Mouse (Mus musculus): ENCODE measurements around the gene Scarf1. TPM values are rescaled to one million over a fixed set of nuclear protein-coding genes. Genes with fewer than 3 reads are reported as not detected.

Scarf1 gene
- total RNA-seq, 2 experiments from 2014 or later: 1.0 to 1.1 TPM

DNA sequence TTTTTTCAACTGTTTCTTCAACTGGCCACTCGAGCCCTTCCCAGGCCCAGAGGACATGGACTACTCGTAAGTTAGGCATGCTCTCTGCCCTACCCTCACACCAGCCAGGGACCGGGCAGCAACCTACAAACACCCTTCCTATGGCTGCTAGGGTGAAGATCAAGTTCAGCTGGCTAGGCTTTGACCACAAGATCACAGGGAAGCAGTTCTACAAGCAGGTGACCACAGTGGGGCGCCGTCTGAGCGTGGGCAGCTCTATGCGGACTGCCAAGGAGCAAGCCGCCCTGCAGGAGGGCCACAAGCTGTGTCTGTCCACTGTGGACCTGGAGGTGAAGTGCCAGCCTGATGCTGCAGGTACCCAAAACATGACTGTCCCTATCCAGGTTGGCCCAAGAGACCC, 49.5 kb downstream of the Scarf1 start:
- no peak for DNase-seq (ENCODE audit: low spot score in 2 of 2)

DNA sequence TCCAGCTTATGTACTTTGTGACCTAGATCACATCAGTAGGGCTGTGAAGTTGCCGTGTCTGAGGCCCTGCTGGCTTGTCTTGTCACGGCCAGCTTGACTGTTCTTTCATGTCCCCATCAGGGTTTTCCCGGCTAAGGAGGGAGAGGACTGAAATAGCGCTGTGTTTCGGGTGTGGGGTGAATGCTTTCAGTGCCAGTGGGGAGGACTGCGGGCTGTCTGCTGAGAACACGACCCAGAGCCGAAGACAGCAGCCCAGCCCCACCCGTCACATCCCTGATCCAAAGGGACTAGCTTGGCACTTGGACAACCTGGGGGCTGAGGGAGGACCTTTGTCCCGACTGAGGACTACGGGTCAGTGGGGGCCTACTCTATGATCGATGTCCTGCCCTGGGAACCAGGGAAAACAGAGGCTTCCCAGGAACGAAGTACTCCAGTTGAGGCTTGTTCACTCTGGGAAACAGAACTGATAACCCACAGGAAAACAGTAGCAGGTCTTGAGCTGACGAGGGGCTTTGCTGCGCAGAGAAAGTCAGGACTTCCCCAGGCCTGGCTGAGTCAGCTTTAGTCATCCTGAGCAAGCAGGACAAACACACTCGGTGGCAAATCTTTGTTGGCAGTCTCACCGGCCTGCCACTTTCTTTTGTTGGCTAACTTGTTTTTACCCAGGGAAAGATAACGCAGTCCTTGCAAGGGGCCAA, 50.7 kb downstream of the Scarf1 start:
- no peak for DNase-seq (ENCODE audit: low spot score in 2 of 2)

DNA sequence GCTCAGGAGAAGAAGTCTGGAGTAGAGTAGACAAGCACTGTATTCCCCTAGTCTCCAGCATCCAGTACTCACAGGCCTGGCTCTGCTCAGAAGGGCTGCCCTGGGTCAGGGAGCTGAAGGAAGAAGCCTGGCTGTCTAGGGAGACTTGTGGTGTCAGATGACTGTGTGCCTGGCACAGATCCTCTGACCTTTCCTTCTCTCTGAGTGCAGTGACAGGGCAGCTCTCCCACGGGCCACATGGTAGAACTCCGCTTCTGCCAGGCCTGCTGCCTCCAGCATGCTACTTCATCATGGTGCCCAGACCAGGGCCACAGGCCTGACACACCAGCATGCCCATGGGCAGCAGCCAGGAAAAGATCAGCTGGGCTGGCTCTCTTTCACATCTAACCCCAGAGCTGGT, 52.5 kb downstream of the Scarf1 start:
- DNase-seq (ENCODE audit: low spot score in 2 of 2): no peak

DNA sequence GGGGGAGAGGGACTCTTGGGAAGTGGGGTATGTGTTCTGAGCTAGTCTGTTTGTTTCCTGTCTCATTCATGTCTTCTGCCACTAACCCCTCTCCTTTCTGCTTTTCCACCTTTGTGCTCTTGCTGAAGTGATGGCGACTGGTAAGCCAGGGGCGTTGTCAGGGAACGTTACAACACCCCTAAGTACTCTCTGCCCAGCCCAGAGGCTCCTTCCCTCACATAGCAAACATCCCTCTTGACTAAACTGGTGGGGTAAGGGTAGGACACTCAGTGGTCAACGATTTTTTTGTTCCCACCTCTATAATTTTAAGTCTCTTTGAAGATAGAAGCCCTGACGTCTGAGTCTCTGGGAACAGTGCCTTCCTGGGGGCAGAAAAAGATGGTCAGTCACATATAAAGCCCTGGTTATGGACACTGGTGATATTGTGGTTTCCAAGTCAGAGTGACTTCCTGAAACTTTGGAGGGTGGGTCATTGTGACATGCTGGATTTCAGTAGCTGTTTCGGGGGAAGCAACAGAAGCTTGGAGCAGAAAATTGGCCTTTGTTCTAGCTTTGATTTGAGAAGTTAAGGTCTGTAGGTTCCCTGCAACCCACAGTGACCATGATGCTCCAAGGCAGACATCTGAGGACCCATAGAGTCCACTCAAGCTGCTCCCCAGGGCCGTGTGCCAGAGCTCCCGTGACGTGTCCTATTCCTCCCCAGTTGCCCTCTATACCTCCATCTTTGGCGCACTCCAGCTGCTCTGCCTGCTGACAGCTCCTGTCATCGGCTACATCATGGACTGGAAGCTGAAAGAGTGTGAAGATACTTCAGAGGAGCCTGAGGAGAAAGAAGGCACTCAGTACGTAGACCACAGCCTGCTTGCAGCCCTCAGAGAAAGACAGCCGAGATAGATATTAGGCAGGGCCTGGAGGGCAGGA, 53.2 kb downstream of the Scarf1 start:
- DNase-seq (ENCODE audit: low spot score in 2 of 2): no peak

DNA sequence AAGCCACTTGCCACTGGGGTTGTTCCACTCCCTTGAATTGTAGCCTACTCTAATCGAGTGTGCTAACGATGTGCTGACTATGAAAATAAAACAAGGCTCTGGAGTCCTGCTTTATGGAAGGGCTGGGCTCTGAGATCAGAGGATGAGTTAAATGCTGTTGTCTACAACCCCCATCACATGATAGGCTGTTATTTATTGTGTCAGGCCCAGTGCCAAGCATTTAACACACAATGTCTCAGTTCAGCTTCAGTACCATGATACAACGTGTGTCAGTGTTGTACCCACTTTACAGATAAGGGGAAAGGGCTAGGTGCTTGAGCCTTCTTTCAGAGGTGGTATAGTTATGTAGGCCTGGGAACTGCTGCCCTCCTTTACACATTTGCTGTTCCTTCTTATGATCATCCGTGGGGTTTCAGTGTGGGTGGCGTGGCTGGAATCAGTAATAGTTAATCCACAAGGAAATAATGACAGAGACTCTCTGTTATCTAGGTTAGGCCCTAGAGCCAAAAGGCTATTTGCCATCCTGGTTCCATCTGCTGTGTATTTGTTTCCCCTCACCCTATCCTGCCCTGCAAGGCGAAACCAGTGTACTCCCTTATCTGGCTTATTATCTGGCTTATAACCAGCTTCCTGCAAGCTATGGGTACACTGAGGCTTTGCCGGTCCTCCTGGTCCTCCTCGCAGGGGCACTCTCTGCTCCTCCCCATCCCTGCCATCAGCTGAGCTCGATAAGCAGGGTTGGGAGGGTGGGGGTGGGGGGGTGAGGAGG, 54.2 kb downstream of the Scarf1 start:
- DNase-seq (ENCODE audit: low spot score in 2 of 2): peak in 1 of 2 experiments; percentile 46

DNA sequence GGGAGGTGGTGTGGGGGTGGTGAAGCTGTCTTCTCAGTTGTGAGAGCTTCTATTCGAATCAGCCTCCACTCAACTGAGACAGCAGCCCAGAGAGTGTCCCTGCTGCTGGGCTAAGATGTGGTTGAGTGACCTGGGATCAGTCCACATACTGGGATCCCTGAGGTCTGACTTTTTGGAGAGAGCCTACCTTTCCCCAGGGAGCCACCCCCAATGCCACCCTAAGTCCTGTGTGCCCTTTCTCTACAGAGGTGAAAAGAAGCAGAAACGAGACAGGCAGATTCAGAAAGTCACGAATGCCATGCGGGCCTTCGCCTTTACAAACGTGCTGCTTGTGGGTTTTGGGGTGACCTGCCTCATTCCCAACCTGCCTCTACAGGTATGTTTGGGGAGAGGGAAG, 54.8 kb downstream of the Scarf1 start:
- no peak for DNase-seq (ENCODE audit: low spot score in 2 of 2)

DNA sequence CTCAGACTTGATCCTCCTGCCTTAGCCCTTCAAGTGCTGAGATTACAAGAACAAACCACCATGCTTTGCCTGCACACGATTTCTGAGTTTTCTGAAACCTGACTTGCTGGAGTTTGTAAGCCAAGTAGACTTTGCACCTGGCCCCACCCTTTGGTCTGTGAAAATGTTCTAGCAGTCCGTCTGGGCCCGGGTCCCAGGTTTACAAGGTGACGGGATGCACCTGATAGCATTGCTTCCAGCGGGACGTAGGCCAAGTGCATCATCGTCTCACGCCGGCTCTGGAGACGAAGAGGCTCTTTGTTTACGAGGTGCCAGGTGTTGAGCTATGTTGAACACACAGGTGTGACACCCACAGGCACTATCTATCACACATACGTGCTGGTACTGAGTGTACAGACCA, 55.6 kb downstream of the Scarf1 start:
- DNase-seq (ENCODE audit: low spot score in 2 of 2): no peak

DNA sequence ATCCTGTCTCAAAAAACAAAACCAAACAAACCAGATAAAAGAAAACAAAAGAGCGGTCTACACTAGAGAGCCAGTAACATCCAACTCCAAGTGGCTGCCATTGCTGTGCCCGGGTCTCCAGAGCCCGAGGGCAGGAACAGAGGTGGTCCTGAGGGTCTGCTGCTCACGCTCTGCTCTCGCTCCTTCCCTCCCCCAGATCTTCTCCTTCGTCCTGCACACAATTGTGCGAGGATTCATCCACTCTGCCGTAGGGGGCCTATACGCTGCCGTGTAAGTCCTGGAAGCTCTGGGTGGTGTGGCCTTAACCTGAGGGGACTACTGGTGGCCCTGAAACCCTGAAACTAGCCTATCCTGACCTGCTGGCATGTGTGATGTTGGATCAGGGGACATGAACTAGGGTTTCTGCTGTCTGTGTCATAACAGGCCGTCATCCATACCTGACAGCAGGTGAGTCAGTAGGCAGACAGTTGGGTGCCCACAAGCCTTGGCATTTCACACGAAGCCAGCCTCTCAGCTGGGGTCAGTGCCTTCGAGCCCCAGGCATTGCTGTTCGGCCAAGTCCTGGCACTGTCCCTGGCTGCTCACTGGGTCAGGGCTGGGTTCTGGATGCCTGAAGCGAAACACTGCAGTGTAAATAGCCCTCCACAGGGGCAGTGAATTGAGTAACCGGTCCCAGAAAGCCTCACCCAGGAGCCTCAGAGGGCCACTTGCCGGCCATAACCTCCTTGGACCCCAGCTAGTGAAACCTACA, 57.2 kb downstream of the Scarf1 start:
- DNase-seq (ENCODE audit: low spot score in 2 of 2): no peak

DNA sequence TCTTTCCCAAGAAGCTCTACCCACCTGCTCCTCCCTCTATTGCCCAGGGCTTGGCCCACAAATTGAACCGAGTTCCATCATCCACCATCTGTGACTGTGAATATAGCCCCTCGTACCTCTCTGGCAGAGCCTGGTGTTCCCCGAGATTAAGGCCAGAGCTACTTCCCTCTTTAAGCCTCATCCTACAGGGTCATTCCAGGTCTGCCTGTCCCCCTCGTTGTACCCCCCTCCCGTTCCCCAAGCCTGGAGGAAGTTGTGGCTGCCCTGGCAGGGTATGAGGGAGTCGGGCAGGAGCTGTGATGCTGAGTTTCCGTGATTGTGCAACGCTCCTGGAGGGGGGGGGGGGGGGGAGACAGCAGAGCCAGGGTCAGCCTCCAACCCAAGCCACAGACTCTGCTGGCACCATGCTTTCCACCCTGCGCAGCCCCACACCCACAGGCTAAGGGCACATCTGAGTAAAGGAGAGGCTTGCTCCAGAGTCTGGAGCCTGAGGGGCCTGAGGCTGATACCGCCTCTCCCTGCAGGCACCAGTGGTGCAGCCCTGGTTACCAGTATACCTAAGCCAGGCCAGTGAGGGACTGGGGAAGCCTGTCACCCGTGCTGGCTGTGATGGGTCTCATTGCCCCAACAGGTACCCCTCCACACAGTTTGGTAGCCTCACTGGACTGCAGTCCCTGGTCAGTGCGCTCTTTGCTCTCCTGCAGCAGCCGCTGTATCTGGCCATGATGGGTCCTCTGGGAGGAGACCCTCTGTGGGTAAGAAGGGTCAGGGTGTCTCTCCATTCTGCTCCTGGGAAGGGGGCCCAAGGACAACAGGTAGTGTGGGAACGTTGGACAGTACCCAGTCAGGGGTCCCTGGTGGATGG, 58.0 kb downstream of the Scarf1 start:
- DNase-seq (ENCODE audit: low spot score in 2 of 2): no peak

DNA sequence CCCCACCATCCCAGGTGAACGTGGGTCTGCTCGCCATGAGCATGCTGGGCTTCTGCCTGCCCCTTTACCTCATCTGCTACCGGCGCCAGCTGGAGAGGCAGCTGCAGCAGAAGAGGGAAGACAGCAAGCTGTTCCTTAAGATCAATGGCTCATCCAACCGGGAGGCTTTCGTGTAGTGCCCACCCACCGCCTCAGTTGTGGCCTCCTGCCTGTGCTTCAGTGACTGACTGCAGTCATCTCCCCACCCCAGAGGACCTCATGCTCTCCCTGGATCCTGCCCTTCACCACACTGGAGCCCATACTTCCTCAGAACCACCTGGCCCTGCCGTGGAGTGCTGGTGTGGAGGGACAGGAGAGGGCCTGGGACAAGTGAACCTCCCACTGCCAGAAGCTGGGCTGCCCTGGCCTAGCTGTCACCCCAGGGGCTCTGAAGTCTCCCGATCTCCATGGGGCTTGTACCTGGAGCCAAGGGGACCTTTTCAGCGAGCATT, 59.0 kb downstream of the Scarf1 start:
- DNase-seq (ENCODE audit: low spot score in 2 of 2): peak in 1 of 2 experiments; percentile 56

DNA sequence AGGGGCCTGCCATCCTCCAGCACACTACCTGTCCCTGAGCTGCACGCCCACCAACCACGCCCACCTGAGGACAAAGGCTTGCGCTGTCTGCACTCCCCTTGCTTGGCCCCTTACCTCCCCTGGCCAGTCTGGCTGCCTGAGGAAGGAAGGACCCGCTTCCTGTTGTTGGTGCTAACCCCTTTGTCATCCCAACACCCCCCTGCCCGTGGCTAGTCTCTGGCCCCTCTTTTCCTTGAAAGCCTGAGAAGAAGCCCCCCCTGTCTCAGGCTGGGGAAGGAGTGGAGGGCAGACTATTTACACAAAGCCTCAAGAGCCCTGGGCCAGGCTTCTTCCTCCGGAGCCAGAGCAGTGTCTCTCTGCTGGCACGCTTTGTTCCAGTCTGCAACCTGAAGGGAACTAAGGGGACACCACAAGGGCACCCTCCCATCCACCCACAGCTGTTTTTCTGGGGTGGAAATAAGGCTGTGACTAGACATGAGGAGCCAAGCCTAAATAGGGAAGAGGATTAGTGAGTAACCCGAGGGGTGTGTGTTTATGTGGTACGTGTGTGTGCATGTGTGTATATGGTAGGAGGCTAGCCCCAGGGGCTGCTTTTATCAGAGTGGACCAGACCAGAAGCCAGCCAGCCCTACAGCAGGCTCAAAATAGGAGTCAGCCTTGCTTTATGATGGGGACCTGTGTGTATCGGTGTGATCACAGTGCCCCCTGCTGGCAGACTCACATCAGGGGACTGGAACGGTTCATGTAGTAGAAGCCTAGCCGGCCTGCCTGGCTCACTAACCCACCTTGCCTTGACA, 59.7 kb downstream of the Scarf1 start:
- peak; percentile 88 to 96 for DNase-seq (ENCODE audit: low spot score in 2 of 2)

DNA sequence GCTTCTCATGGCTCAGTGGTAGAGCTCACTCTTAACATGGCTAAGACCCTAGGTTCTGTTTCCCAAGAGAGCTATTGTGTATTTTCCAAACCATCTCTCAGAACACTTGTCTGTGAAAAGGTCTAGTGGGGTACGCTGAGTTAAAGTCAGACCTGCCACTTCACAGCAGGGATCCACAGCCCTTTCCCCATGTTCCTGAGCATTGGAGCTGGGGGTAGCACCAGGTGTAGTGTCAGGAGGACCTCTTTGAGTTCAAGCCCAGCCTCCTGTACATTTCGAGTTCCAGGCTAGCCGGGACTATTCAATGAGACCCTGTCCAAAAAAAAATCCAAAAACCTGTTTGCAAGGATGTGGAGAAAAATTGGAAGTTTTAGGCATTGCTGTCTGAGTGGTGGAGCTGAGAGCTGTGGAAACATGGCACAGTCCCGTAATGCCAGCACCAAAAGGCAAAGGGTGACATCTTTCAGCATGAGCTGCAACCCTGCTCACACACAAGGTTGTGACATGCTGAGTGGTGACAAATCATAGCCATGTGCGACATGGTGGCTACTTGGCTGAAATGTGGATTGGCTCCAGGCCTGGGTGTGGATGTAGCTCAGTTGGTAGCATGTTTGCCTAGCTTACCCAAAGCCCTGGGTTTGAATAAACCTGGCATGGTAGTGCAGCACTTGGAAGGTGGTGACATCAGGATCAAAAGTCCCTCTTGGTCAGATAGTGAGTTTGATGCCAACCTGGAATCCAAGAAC, 61.2 kb downstream of the Scarf1 start:
- DNase-seq (ENCODE audit: low spot score in 2 of 2): no peak

DNA sequence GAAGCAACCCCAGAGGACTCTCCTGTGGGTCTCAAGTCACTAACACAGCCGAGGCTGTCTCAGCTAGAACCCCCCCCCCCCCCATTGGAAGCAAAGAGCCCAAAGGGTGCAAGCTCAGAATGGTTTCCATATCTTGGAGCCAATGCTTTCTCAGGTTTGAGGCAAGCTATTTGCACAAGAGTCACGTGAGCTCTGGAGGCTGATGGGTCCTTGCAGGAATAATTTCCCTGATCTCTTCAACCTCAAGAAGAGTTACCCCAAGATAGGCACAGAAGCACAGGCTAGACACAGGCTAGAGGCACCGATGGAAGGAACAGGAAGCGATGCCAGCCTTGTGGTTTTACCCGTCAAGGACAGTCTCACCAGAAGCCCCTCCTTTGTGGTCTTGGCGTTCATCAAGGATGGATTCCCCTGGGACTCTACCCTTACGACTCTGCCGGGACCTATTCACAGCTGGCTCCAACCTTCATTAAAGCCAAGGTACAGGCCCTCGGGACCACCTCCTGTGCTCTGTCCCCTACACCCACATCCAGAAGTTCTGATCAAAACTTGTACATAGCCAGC, 62.3 kb downstream of the Scarf1 start:
- DNase-seq (ENCODE audit: low spot score in 2 of 2): no peak

Small RNA genes within 50 kb of the gene (microRNA-seq; reads per million reads assigned to microRNA genes)
- gene Mir22: 9,439 to 14,980 reads per million in 2 experiments
- 0 reads per million in 2 experiments for gene Mir3971

Other genes starting within 250 kb of the Scarf1 start
- 10 to 100 TPM; 63.7 to 68.1 TPM for gene Rpa1, start 165.2 kb upstream of the Scarf1 start, total RNA-seq (2021)
- 10 to 100 TPM; 14.9 to 16.8 TPM for gene Smyd4, start 165.1 kb upstream of the Scarf1 start, total RNA-seq (2021)
- gene Serpinf1, start 90.8 kb upstream of the Scarf1 start, total RNA-seq (2021): 10 to 100 TPM; 10.6 to 15.4 TPM
- gene Serpinf2, start 73.9 kb upstream of the Scarf1 start, total RNA-seq (2021): under 1 TPM; 0.53 to 0.59 TPM
- 10 to 100 TPM; 21.6 to 23.3 TPM for gene Wdr81, start 58.8 kb upstream of the Scarf1 start, total RNA-seq (2021)
- under 1 TPM in 1 of 2 experiments, not detected in 1; 0.89 TPM for gene Tlcd2, start 51.8 kb upstream of the Scarf1 start, total RNA-seq (2021)
- 100 to 1,000 TPM; 132 to 133 TPM for gene Prpf8, start 26.7 kb upstream of the Scarf1 start, total RNA-seq (2021)
- 1 to 10 TPM in 1 of 2 experiments, under 1 TPM in 1; 0.74 to 1.5 TPM for gene Rilp, start 3.4 kb upstream of the Scarf1 start, total RNA-seq (2021)
- 10 to 100 TPM; 44.2 to 51.3 TPM for gene Slc43a2, start 18.2 kb downstream of the Scarf1 start, total RNA-seq (2021)
- gene Pitpna, start 74.6 kb downstream of the Scarf1 start, total RNA-seq (2021): 100 to 1,000 TPM; 279 to 288 TPM
- 10 to 100 TPM; 40.2 to 45.2 TPM for gene Inpp5k, start 117.4 kb downstream of the Scarf1 start, total RNA-seq (2021)
- 10 to 100 TPM; 12.9 to 14.1 TPM for gene Myo1c, start 137.0 kb downstream of the Scarf1 start, total RNA-seq (2021)
- gene Crk, start 165.7 kb downstream of the Scarf1 start, total RNA-seq (2021): 100 to 1,000 TPM; 128 to 129 TPM
- 1,000 to 10,000 TPM; 1,181 to 1,213 TPM for gene Ywhae, start 219.3 kb downstream of the Scarf1 start, total RNA-seq (2021)